Mouse (Mus musculus) kidney, adult 2 months (tissue): ENCODE measurements around the gene Tfb2m. TPM values are rescaled to one million over a fixed set of nuclear protein-coding genes. Genes with fewer than 3 reads are reported as not detected.

ENCODE experiments used
- DNase-seq: peaks from one replicate; pipeline ENCODE4 v3.0.0; 2021
- H3K27ac ChIP-seq: fragments of 200-500 bp; 2 replicates; pipeline ENCODE4 v1.5.1; 2012; ENCODE audit warnings: low read depth, low read length, control low read depth, inconsistent platforms; ENCODE audit not compliant: insufficient read depth
- H3K27me3 ChIP-seq: fragments of 200-500 bp; replicated peaks from 2 replicates; pipeline ENCODE4 v1.6.1; 2012; ENCODE audit warnings: mild to moderate bottlenecking, moderate library complexity, low read length, inconsistent platforms; ENCODE audit not compliant: control insufficient read depth, insufficient read depth
- H3K36me3 ChIP-seq: fragments of 200-500 bp; 2 replicates; pipeline ENCODE4 v1.6.1; 2012; ENCODE audit warnings: mild to moderate bottlenecking, moderate library complexity, low read length, inconsistent platforms; ENCODE audit not compliant: control insufficient read depth, insufficient read depth
- H3K4me1 ChIP-seq: fragments of 200-500 bp; 2 replicates; pipeline ENCODE4 v1.6.1; 2011; ENCODE audit warnings: low read length; ENCODE audit not compliant: control insufficient read depth, insufficient read depth
- H3K4me3 ChIP-seq: fragments of 200-500 bp; 2 replicates; pipeline ENCODE4 v1.5.1; 2011; ENCODE audit warnings: mild to moderate bottlenecking, low read depth, low read length, control low read depth; ENCODE audit not compliant: insufficient read depth
- CTCF ChIP-seq: fragments of 200-500 bp; conservative IDR thresholded peaks from 2 replicates; pipeline ENCODE4 v1.5.1; 2011; ENCODE audit warnings: low read depth, mild to moderate bottlenecking, control low read depth, low read length, moderate library complexity, mixed read lengths; ENCODE audit not compliant: insufficient read depth, insufficient read length
- POLR2A ChIP-seq: fragments of 200-500 bp; IDR thresholded peaks from one replicate; pipeline ENCODE4 v1.6.1; 2011; ENCODE audit warnings: low read depth, low read length, control low read depth
- WGBS: fragments of 180-500 bp; shearing (Covaris S2); methylation state at CpG from one replicate; pipeline ENCODE4 v1.1.7; 2018; 5-methylcytosine and 5-hydroxymethylcytosine counted together
- polyA plus RNA-seq: library from polyadenylated mRNA; depleted of rRNA; stranded (reverse); fragments of >200 nt; gene quantifications from 2 replicates; pipeline ENCODE4 v1.2.3, GENCODE M21; 2012; rRNA removed

Gene Tfb2m
- polyA plus RNA-seq, 1 experiment: 18.8 TPM

GRCm38 (mm10) chr1:179480862-179481261 is 65.2 kb downstream of the Tfb2m start:
- TF ChIP-seq POLR2A (no peak), CTCF (no peak)
- H3K36me3 ChIP-seq: no peaks in the 10 kb centered on the region
- DNase-seq: no peak
- WGBS: 77% methylated on average over 4 of the region's 4 CpGs
- no peak overlapping the region for H3K4me3 ChIP-seq
- no peaks in the 10 kb centered on the region for H3K4me1 ChIP-seq
- H3K27ac ChIP-seq: no peak overlapping the region
- H3K27me3 ChIP-seq: no peaks in the 10 kb centered on the region

Other genes starting within 250 kb of the Tfb2m start
- 4.0 and 5.2 TPM in 2 replicates for gene Smyd3, start 28.2 kb downstream of the Tfb2m start, polyA plus RNA-seq
- 11.1 and 11.6 TPM in 2 replicates for gene Cnst, start 103 bp upstream of the Tfb2m start, polyA plus RNA-seq
- 11.4 and 14.2 TPM in 2 replicates for gene Sccpdh, start 121.9 kb upstream of the Tfb2m start, polyA plus RNA-seq
- not detected in 2 replicates for gene Kif28, start 199.0 kb upstream of the Tfb2m start, polyA plus RNA-seq